Mouse (Mus musculus) gastrocnemius, postnatal 36 days (tissue): ENCODE results near the gene Olfr659. TPM values are rescaled to one million over a fixed set of nuclear protein-coding genes. Genes with fewer than 3 reads are reported as not detected.

Source experiments
- DNase-seq, 2 experiments: peaks; one replicate each; pipeline ENCODE4 v3.0.0; 2022
- intact Hi-C: fragments of 180-260 bp; cut with DNase I; formaldehyde crosslinking; loops from one replicate; pipeline ENCODE4 v1.15.1; 2025
- long read RNA-seq, 2 experiments: library from polyadenylated mRNA; stranded (forward); transcript quantifications; one replicate each; pipeline ENCODE4 v2.0.0; 2021
- total RNA-seq, 2 experiments: library from RNA; stranded (reverse); gene quantifications; 2 replicates each; pipeline ENCODE4 v1.2.3; 2021

Olfr659 gene
- total RNA-seq = not detected
- long read RNA-seq, experiment 1 = 0 reads
- long read RNA-seq, experiment 2 = 0 reads

DNA sequence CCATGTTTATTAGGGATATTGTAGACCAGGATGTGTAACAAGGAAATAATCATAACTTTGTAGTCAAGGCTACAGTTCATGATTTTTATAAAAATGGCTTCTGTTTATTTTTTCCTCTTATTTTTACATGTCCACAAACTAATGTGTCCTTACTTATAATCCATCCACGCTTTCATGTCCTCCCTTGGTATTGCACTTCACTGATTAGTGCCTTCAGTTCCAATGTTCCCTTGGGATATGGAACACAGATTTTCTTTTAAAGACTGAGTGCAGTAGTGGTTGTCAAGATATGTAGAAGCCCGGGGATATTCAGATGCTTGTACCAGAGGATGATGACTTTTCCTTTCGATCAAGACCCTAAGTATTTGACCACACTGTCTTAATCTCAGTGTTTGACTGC lies at the start of gene Olfr659:
Gene Olfr659 (plus strand): TSS at position 301 of the 400 bp plus-strand sequence.
- intact Hi-C loops = no loop called here
- DNase-seq = no peak

DNA sequence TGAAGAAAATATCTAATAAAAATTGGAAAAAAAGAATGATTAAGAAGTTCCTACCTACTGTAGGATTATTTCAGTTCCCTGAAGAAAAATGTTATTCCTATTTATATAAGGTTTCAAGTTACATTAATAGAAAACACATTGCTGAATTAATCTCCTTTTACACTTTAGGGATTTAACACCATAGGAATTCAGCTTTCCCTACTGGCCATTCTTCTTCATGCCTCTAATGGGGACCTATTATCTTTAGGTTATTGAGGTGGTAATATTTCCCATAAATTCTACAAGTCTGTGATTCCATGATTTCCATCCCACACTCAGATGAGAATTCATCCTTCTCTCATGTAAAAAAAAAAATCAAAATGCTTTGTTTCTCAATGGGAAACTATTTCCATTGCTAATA lies 42.1 kb upstream of the Olfr659 start, which contains the start of gene Olfr657:
Gene Olfr657 (plus strand): TSS at position 301 of the 400 bp plus-strand sequence.
- intact Hi-C loops = no loop called here
- no peak for DNase-seq

DNA sequence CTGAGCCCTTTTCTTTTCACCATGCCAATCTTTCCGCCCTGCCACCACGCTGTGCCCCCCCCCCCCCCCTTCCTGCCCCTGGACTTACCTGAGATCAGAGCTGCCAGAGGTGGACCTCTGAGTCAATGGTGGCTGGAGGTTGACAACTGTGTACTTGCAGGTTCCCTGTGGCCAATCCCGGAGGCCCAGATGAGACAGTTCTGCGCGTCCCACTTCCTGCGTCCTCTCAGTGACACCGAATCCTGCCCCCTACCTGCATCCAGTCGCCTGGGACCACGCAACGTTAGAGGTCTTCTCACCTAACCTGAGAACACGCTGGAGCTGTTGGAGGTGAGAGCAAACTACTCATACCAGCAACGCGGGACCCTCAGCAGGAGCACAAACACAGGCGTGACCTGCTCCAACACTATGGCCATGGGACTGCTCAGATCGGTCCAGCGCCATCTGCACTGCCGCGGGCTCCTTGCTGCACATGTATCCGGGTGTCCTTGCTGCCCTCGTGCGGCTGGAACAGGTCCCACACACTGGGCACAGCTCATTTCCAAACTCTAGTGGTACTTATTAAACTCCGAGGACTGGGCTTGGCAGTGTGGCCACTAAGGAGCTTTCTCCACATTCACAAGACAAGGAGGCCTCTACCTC lies 19.6 kb upstream of the Olfr659 start, which contains the start of gene Olfr658:
Gene Olfr658 (minus strand): TSS at position 465 of the 642 bp plus-strand sequence.
- no peak for DNase-seq
- intact Hi-C loops = no loop called here

DNA sequence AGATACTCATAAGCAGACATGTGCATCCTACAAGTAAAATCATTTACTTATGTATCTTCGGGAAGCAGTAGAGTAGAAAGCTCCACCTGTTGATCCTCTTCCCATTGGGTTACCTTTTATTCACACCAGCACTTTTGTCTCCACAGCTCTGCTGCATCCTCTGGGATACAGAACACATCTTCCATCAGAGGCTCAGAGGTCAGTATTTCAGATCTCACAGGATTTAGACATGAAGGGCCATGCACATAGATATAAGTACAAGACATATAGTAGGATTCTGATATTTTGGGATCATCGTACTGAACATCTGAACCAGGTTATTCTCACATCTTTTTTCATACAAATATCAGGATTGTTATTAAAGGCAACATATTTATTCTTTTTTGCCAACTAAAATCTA lies 19.6 kb downstream of the Olfr659 start, which contains the start of gene Olfr661:
Gene Olfr661 (plus strand): TSS at position 301 of the 400 bp plus-strand sequence.
- no peak for DNase-seq
- intact Hi-C loops = no loop called here

Other genes starting within 250 kb of the Olfr659 start
- 1 to 10 TPM in 1 of 2 experiments, under 1 TPM in 1; 0.77 to 1.2 TPM for gene Trim30a, start 201.6 kb upstream of the Olfr659 start, total RNA-seq
- under 1 TPM; 0.20 to 0.30 TPM for gene Trim30d, start 158.9 kb upstream of the Olfr659 start, total RNA-seq
- gene Olfr651, start 116.6 kb upstream of the Olfr659 start, total RNA-seq = not detected
- not detected for gene Olfr652, start 105.9 kb upstream of the Olfr659 start, total RNA-seq
- gene Olfr653, start 89.4 kb upstream of the Olfr659 start, total RNA-seq = not detected
- gene Olfr654, start 79.7 kb upstream of the Olfr659 start, total RNA-seq = not detected
- not detected for gene Olfr655, start 65.0 kb upstream of the Olfr659 start, total RNA-seq
- not detected for gene Olfr656, start 52.8 kb upstream of the Olfr659 start, total RNA-seq
- gene Olfr657, start 42.0 kb upstream of the Olfr659 start, total RNA-seq = not detected
- gene Olfr658, start 19.4 kb upstream of the Olfr659 start, total RNA-seq = not detected
- gene Olfr661, start 19.7 kb downstream of the Olfr659 start, total RNA-seq = not detected
- not detected for gene Usp17le, start 110.7 kb downstream of the Olfr659 start, total RNA-seq
- not detected for gene Usp17lb, start 175.8 kb downstream of the Olfr659 start, total RNA-seq
- gene Usp17la, start 190.3 kb downstream of the Olfr659 start, total RNA-seq = not detected
- gene Olfr665, start 211.3 kb downstream of the Olfr659 start, total RNA-seq = not detected
- gene Olfr666, start 229.2 kb downstream of the Olfr659 start, total RNA-seq = not detected